Mouse (Mus musculus) embryonic facial prominence, embryonic 15.5 days (tissue): ENCODE data around the gene Pgls. TPM values are rescaled to one million over a fixed set of nuclear protein-coding genes. Genes with fewer than 3 reads are reported as not detected.

Experiments
- ATAC-seq: fragments of 200-750 bp; cut with Nextera tagmentation; 2 replicates; pipeline ENCODE4 v1.8.0; 2017; ENCODE audit warnings: low read depth, moderate TSS enrichment; ENCODE audit not compliant: insufficient number of reproducible peaks, low FRiP score, low TSS enrichment
- H3K27ac ChIP-seq: fragments of 300-500 bp; sonication (generic); replicated peaks from 2 replicates; pipeline ENCODE4 v1.5.1; 2015; ENCODE audit warnings: mild to moderate bottlenecking, inconsistent platforms
- H3K27me3 ChIP-seq: fragments of 300-500 bp; sonication (generic); 2 replicates; pipeline ENCODE4 v1.6.1; 2015; ENCODE audit warnings: inconsistent platforms
- H3K36me3 ChIP-seq: fragments of 300-500 bp; sonication (generic); 2 replicates; pipeline ENCODE4 v1.6.1; 2015; ENCODE audit warnings: mild to moderate bottlenecking, inconsistent platforms
- H3K4me1 ChIP-seq: fragments of 300-500 bp; sonication (generic); 2 replicates; pipeline ENCODE4 v1.6.1; 2015; ENCODE audit warnings: inconsistent platforms
- H3K4me2 ChIP-seq: fragments of 300-500 bp; sonication (generic); replicated peaks from 2 replicates; pipeline ENCODE4 v1.6.1; 2015; ENCODE audit warnings: mild to moderate bottlenecking, inconsistent platforms
- H3K4me3 ChIP-seq: fragments of 300-500 bp; sonication (generic); replicated peaks from 2 replicates; pipeline ENCODE4 v1.5.1; 2015; ENCODE audit warnings: mild to moderate bottlenecking, inconsistent platforms
- H3K9ac ChIP-seq: fragments of 300-500 bp; sonication (generic); 2 replicates; pipeline ENCODE4 v1.6.1; 2015; ENCODE audit warnings: inconsistent platforms
- H3K9me3 ChIP-seq: fragments of 300-500 bp; sonication (generic); replicated peaks from 2 replicates; pipeline ENCODE4 v1.6.1; 2016; ENCODE audit warnings: inconsistent platforms
- WGBS: fragments of 180-500 bp; shearing (Covaris S2); methylation state at CpG from one replicate; pipeline ENCODE4 v1.1.7; 2015; 5-methylcytosine and 5-hydroxymethylcytosine counted together
- polyA plus RNA-seq: library from polyadenylated mRNA; unstranded; fragments of >200 nt; fragmentation: Nextera tagmentation; extraction: Ambion mirVana; gene quantifications from 2 replicates; pipeline ENCODE4 v1.2.1, GENCODE M21; 2015

Gene Pgls
- 220 and 229 TPM in 2 replicates for polyA plus RNA-seq

- peak within 1 kb of the TSS; percentile 88 for H3K4me3 ChIP-seq
- ATAC-seq: peak; percentile 90
- H3K4me1 ChIP-seq: peaks cover 31% of the 10 kb centered on the region
- H3K27me3 ChIP-seq: no peaks in the 10 kb centered on the region
- peak within 1 kb of the TSS; percentile 97 for H3K27ac ChIP-seq
- H3K9ac ChIP-seq: peak within 1 kb of the TSS; percentile 97
- peaks cover 3% of the 10 kb centered on the region; the same call in 1 of the 2 replicates for H3K36me3 ChIP-seq
- peak within 1 kb of the TSS; percentile 83 for H3K4me2 ChIP-seq
- H3K9me3 ChIP-seq: no peaks in the 10 kb centered on the region
- WGBS: under 1% methylated on average over 69 of the region's 71 CpGs
Observed at GRCm38 (mm10) chr8:71591471-71592373, at the start of gene Pgls. Gene Pgls (plus strand): TSS chr8:71592176.

- peaks cover 21% of the 10 kb centered on the region for H3K36me3 ChIP-seq
- peak within 1 kb of the TSS; percentile 98 for H3K4me3 ChIP-seq
- H3K27me3 ChIP-seq: no peaks in the 10 kb centered on the region
- H3K4me1 ChIP-seq: peaks cover 15% of the 10 kb centered on the region
- H3K27ac ChIP-seq: peak within 1 kb of the TSS; percentile 51; the same call in 1 of the 2 replicates
- peak within 1 kb of the TSS; percentile 75 for H3K4me2 ChIP-seq
- no peaks in the 10 kb centered on the region for H3K9me3 ChIP-seq
- ATAC-seq: peak; percentile 96
- under 1% methylated on average over 54 of the region's 55 CpGs for WGBS
- H3K9ac ChIP-seq: peak within 1 kb of the TSS; percentile 94
Observed at GRCm38 (mm10) chr8:71542632-71543343, 49.2 kb upstream of the Pgls start, which contains the start of gene Mvb12a. Gene Mvb12a (plus strand): TSS chr8:71542922.

- Histone ChIP-seq H3K9ac (no peak overlapping the region; the same call in 1 of the 2 replicates), H3K27ac (no peak overlapping the region), H3K4me3 (peak overlapping the region; percentile 98), H3K4me1 (peaks cover 10% of the 10 kb centered on the region), H3K4me2 (peak overlapping the region; percentile 75), H3K36me3 (peaks cover 30% of the 10 kb centered on the region), H3K27me3 (no peaks in the 10 kb centered on the region), H3K9me3 (no peaks in the 10 kb centered on the region)
- 87% methylated on average over 9 of the region's 9 CpGs for WGBS
- no peak for ATAC-seq
Observed at GRCm38 (mm10) chr8:71543755-71544154, 48.2 kb upstream of the Pgls start.

- H3K9me3 ChIP-seq: no peaks in the 10 kb centered on the region
- no peaks in the 10 kb centered on the region for H3K27me3 ChIP-seq
- no peak for ATAC-seq
- 77% methylated on average over 11 of the region's 11 CpGs for WGBS
- H3K36me3 ChIP-seq: peaks cover 31% of the 10 kb centered on the region
- H3K27ac ChIP-seq: no peak overlapping the region
- H3K4me1 ChIP-seq: peaks cover 10% of the 10 kb centered on the region
- H3K9ac ChIP-seq: no peak overlapping the region
- H3K4me2 ChIP-seq: no peak overlapping the region
- H3K4me3 ChIP-seq: no peak overlapping the region
Observed at GRCm38 (mm10) chr8:71545053-71545452, 46.9 kb upstream of the Pgls start.

GRCm38 (mm10) chr8:71547590-71547989, 44.4 kb upstream of the Pgls start:
- Histone ChIP-seq H3K4me1 (peaks cover 10% of the 10 kb centered on the region), H3K27ac (no peak overlapping the region), H3K27me3 (no peaks in the 10 kb centered on the region), H3K4me3 (no peak overlapping the region), H3K4me2 (no peak overlapping the region), H3K36me3 (peaks cover 31% of the 10 kb centered on the region), H3K9ac (no peak overlapping the region), H3K9me3 (no peaks in the 10 kb centered on the region)
- ATAC-seq: no peak
- WGBS: 82% methylated on average over 7 of the region's 7 CpGs

GRCm38 (mm10) chr8:71550754-71551153, 41.2 kb upstream of the Pgls start:
- Histone ChIP-seq H3K27ac (no peak overlapping the region), H3K9me3 (no peaks in the 10 kb centered on the region), H3K9ac (no peak overlapping the region), H3K4me1 (no peaks in the 10 kb centered on the region), H3K4me2 (no peak overlapping the region), H3K27me3 (no peaks in the 10 kb centered on the region), H3K36me3 (peaks cover 24% of the 10 kb centered on the region), H3K4me3 (no peak overlapping the region)
- 59% methylated on average over 7 of the region's 7 CpGs for WGBS
- ATAC-seq: no peak

GRCm38 (mm10) chr8:71552770-71553169, 39.2 kb upstream of the Pgls start:
- peaks cover 10% of the 10 kb centered on the region for H3K36me3 ChIP-seq
- no peaks in the 10 kb centered on the region for H3K9me3 ChIP-seq
- no peak for ATAC-seq
- no peak overlapping the region for H3K4me3 ChIP-seq
- H3K4me2 ChIP-seq: no peak overlapping the region
- H3K27ac ChIP-seq: no peak overlapping the region
- peaks cover 16% of the 10 kb centered on the region for H3K27me3 ChIP-seq
- H3K9ac ChIP-seq: no peak overlapping the region
- WGBS: 39% methylated on average over 6 of the region's 6 CpGs
- no peaks in the 10 kb centered on the region for H3K4me1 ChIP-seq

- no peak for ATAC-seq
- peaks cover 12% of the 10 kb centered on the region for H3K4me1 ChIP-seq
- H3K9ac ChIP-seq: no peak overlapping the region
- peaks cover 28% of the 10 kb centered on the region for H3K27me3 ChIP-seq
- no peaks in the 10 kb centered on the region for H3K36me3 ChIP-seq
- WGBS: 56% methylated on average over 6 of the region's 6 CpGs
- no peak overlapping the region for H3K4me3 ChIP-seq
- no peaks in the 10 kb centered on the region for H3K9me3 ChIP-seq
- H3K27ac ChIP-seq: no peak overlapping the region
- no peak overlapping the region for H3K4me2 ChIP-seq
Observed at GRCm38 (mm10) chr8:71554001-71554400, 38.0 kb upstream of the Pgls start.

GRCm38 (mm10) chr8:71554644-71555043, 37.3 kb upstream of the Pgls start:
- Histone ChIP-seq H3K9ac (no peak overlapping the region), H3K27ac (no peak overlapping the region), H3K27me3 (peaks cover 34% of the 10 kb centered on the region), H3K4me3 (no peak overlapping the region), H3K4me2 (no peak overlapping the region), H3K4me1 (peaks cover 15% of the 10 kb centered on the region), H3K36me3 (no peaks in the 10 kb centered on the region), H3K9me3 (no peaks in the 10 kb centered on the region)
- no peak for ATAC-seq
- 75% methylated on average over 2 of the region's 2 CpGs for WGBS

GRCm38 (mm10) chr8:71558071-71558957, 33.7 kb upstream of the Pgls start, which contains the start of gene Tmem221:
Gene Tmem221 (minus strand): TSS chr8:71558871.
- Histone ChIP-seq H3K4me3 (peak within 1 kb of the TSS; percentile 43), H3K4me1 (peaks cover 24% of the 10 kb centered on the region), H3K27ac (no peak within 1 kb of the TSS), H3K36me3 (no peaks in the 10 kb centered on the region), H3K9ac (0 out of 2 replicates have a peak within 1 kb of the TSS, but pooled peaks have one; percentile 1), H3K9me3 (no peaks in the 10 kb centered on the region), H3K4me2 (peak within 1 kb of the TSS; percentile 70), H3K27me3 (peaks cover 69% of the 10 kb centered on the region)
- 3% methylated on average over 70 of the region's 70 CpGs for WGBS
- ATAC-seq: no peak
